Mouse (Mus musculus) hindbrain, embryonic 13.5 days (tissue): ENCODE measurements around the gene Vps54. TPM values are rescaled to one million over a fixed set of nuclear protein-coding genes. Genes with fewer than 3 reads are reported as not detected.
A peak's percentile ranks its signal among the peaks of the same experiment; 100 is the strongest.

Experiments used
- ATAC-seq: fragments of 200-750 bp; cut with Nextera tagmentation; 2 replicates; pipeline ENCODE4 v1.8.0; 2017; ENCODE audit warnings: moderate TSS enrichment; ENCODE audit not compliant: low FRiP score
- H3K27ac ChIP-seq: fragments of 300-500 bp; sonication (generic); 2 replicates; pipeline ENCODE4 v1.5.1; 2015; ENCODE audit warnings: inconsistent platforms, mild to moderate bottlenecking, moderate library complexity
- H3K27me3 ChIP-seq: fragments of 300-500 bp; sonication (generic); 2 replicates; pipeline ENCODE4 v1.6.1; 2015; ENCODE audit warnings: mild to moderate bottlenecking, inconsistent platforms
- H3K36me3 ChIP-seq: fragments of 300-500 bp; sonication (generic); 2 replicates; pipeline ENCODE4 v1.6.1; 2015; ENCODE audit warnings: mild to moderate bottlenecking, inconsistent platforms
- H3K4me1 ChIP-seq: fragments of 300-500 bp; sonication (generic); replicated peaks from 2 replicates; pipeline ENCODE4 v1.6.1; 2015; ENCODE audit warnings: inconsistent platforms
- H3K4me2 ChIP-seq: fragments of 300-500 bp; sonication (generic); 2 replicates; pipeline ENCODE4 v1.6.1; 2015; ENCODE audit warnings: inconsistent platforms, mild to moderate bottlenecking, moderate library complexity
- H3K4me3 ChIP-seq: fragments of 300-500 bp; sonication (generic); 2 replicates; pipeline ENCODE4 v1.5.1; 2015; ENCODE audit warnings: mild to moderate bottlenecking, inconsistent platforms
- H3K9ac ChIP-seq: fragments of 300-500 bp; sonication (generic); 2 replicates; pipeline ENCODE4 v1.6.1; 2015; ENCODE audit warnings: mild to moderate bottlenecking, inconsistent platforms
- H3K9me3 ChIP-seq: fragments of 300-500 bp; sonication (generic); 2 replicates; pipeline ENCODE4 v1.6.1; 2016; ENCODE audit warnings: inconsistent platforms
- WGBS: fragments of 180-500 bp; shearing (Covaris S2); methylation state at CpG from one replicate; pipeline ENCODE4 v1.1.7; 2015; 5-methylcytosine and 5-hydroxymethylcytosine counted together
- polyA plus RNA-seq: library from polyadenylated mRNA; unstranded; fragments of >200 nt; fragmentation: Nextera tagmentation; extraction: Ambion mirVana; gene quantifications from 2 replicates; pipeline ENCODE4 v1.2.1, GENCODE M21; 2015

Gene Vps54
- polyA plus RNA-seq, 1 experiment from 2014 or later = 10.5 TPM

- Histone ChIP-seq H3K36me3 (no peaks in the 10 kb centered on the region), H3K4me2 (no peak overlapping the region), H3K27ac (no peak overlapping the region), H3K4me3 (no peak overlapping the region), H3K9me3 (no peaks in the 10 kb centered on the region), H3K4me1 (no peaks in the 10 kb centered on the region), H3K27me3 (no peaks in the 10 kb centered on the region), H3K9ac (no peak overlapping the region)
- ATAC-seq = no peak
Measured at GRCm38 (mm10) chr11:21224446-21224845, 14.6 kb upstream of the Vps54 start.

- Histone ChIP-seq H3K4me1 (no peaks in the 10 kb centered on the region), H3K36me3 (no peaks in the 10 kb centered on the region), H3K4me3 (no peak overlapping the region), H3K4me2 (no peak overlapping the region), H3K9ac (no peak overlapping the region), H3K9me3 (no peaks in the 10 kb centered on the region), H3K27ac (no peak overlapping the region), H3K27me3 (no peaks in the 10 kb centered on the region)
- ATAC-seq = no peak
Measured at GRCm38 (mm10) chr11:21224983-21225382, 14.1 kb upstream of the Vps54 start.

- no peaks in the 10 kb centered on the region for H3K9me3 ChIP-seq
- no peak overlapping the region for H3K4me3 ChIP-seq
- no peak overlapping the region for H3K9ac ChIP-seq
- no peaks in the 10 kb centered on the region for H3K27me3 ChIP-seq
- no peaks in the 10 kb centered on the region for H3K36me3 ChIP-seq
- H3K4me2 ChIP-seq = no peak overlapping the region
- peaks cover 8% of the 10 kb centered on the region for H3K4me1 ChIP-seq
- no peak for ATAC-seq
- no peak overlapping the region for H3K27ac ChIP-seq
Measured at GRCm38 (mm10) chr11:21235381-21235780, 3.7 kb upstream of the Vps54 start.

- Histone ChIP-seq H3K4me3 (no peak overlapping the region), H3K4me1 (peaks cover 10% of the 10 kb centered on the region), H3K9ac (no peak overlapping the region), H3K27ac (no peak overlapping the region), H3K27me3 (no peaks in the 10 kb centered on the region), H3K4me2 (no peak overlapping the region), H3K36me3 (no peaks in the 10 kb centered on the region), H3K9me3 (no peaks in the 10 kb centered on the region)
- ATAC-seq = no peak
- 51% methylated on average over 2 of the region's 2 CpGs for WGBS
Measured at GRCm38 (mm10) chr11:21235821-21236220, 3.3 kb upstream of the Vps54 start.

- Histone ChIP-seq H3K4me3 (no peak overlapping the region), H3K9ac (no peak overlapping the region), H3K4me1 (peaks cover 15% of the 10 kb centered on the region), H3K36me3 (no peaks in the 10 kb centered on the region), H3K27ac (no peak overlapping the region), H3K9me3 (no peaks in the 10 kb centered on the region), H3K27me3 (no peaks in the 10 kb centered on the region), H3K4me2 (no peak overlapping the region)
- 81% methylated on average over 4 of the region's 4 CpGs for whole genome bisulfite sequencing
- ATAC-seq = no peak
Measured at GRCm38 (mm10) chr11:21236996-21237395, 2.1 kb upstream of the Vps54 start.

GRCm38 (mm10) chr11:21237474-21238278 lies 1.4 kb upstream of the Vps54 start:
- WGBS = 96% methylated on average over 2 of the region's 2 CpGs
- ATAC-seq = no peak
- H3K4me1 ChIP-seq = peaks cover 15% of the 10 kb centered on the region
- H3K27ac ChIP-seq = peak overlapping the region; percentile 97; the same call in 1 of the 2 replicates
- H3K27me3 ChIP-seq = no peaks in the 10 kb centered on the region
- H3K9me3 ChIP-seq = no peaks in the 10 kb centered on the region
- peak overlapping the region; percentile 65 for H3K4me2 ChIP-seq
- no peak overlapping the region; the same call in 1 of the 2 replicates for H3K9ac ChIP-seq
- H3K36me3 ChIP-seq = no peaks in the 10 kb centered on the region
- peak overlapping the region; percentile 93 for H3K4me3 ChIP-seq

GRCm38 (mm10) chr11:21238279-21239020 lies 631 bp upstream of the Vps54 start:
- under 1% methylated on average over 21 of the region's 65 CpGs for WGBS
- Histone ChIP-seq H3K9me3 (no peaks in the 10 kb centered on the region), H3K4me2 (peak overlapping the region; percentile 65), H3K27ac (peak overlapping the region; percentile 97), H3K27me3 (no peaks in the 10 kb centered on the region), H3K36me3 (no peaks in the 10 kb centered on the region), H3K4me1 (peaks cover 15% of the 10 kb centered on the region), H3K4me3 (peak overlapping the region; percentile 93), H3K9ac (peak overlapping the region; percentile 99)
- peak; percentile 92 for ATAC-seq

GRCm38 (mm10) chr11:21239763-21240509 lies 855 bp downstream of the Vps54 start:
- no peaks in the 10 kb centered on the region for H3K9me3 ChIP-seq
- H3K9ac ChIP-seq = peak overlapping the region; percentile 99
- H3K4me2 ChIP-seq = peak overlapping the region; percentile 65
- no peaks in the 10 kb centered on the region for H3K36me3 ChIP-seq
- peak overlapping the region; percentile 93 for H3K4me3 ChIP-seq
- WGBS = 33% methylated on average over 7 of the region's 7 CpGs
- peak overlapping the region; percentile 97 for H3K27ac ChIP-seq
- peaks cover 15% of the 10 kb centered on the region for H3K4me1 ChIP-seq
- ATAC-seq = no peak
- no peaks in the 10 kb centered on the region for H3K27me3 ChIP-seq

GRCm38 (mm10) chr11:21241351-21241750 lies 2.3 kb downstream of the Vps54 start:
- H3K9ac ChIP-seq = no peak overlapping the region
- H3K4me1 ChIP-seq = peaks cover 15% of the 10 kb centered on the region
- no peaks in the 10 kb centered on the region for H3K9me3 ChIP-seq
- no peak for ATAC-seq
- 0 out of 2 replicates have a peak overlapping the region, but pooled peaks have one; percentile 11 for H3K4me2 ChIP-seq
- H3K4me3 ChIP-seq = no peak overlapping the region
- 83% methylated on average over 1 of the region's 1 CpGs for WGBS
- no peak overlapping the region for H3K27ac ChIP-seq
- H3K27me3 ChIP-seq = no peaks in the 10 kb centered on the region
- H3K36me3 ChIP-seq = no peaks in the 10 kb centered on the region

- H3K27ac ChIP-seq = no peak overlapping the region
- no peaks in the 10 kb centered on the region for H3K4me1 ChIP-seq
- no peak overlapping the region for H3K4me2 ChIP-seq
- H3K4me3 ChIP-seq = no peak overlapping the region
- no peak overlapping the region for H3K9ac ChIP-seq
- WGBS = 84% methylated on average over 4 of the region's 4 CpGs
- peaks cover 4% of the 10 kb centered on the region; the same call in 1 of the 2 replicates for H3K36me3 ChIP-seq
- ATAC-seq = no peak
- no peaks in the 10 kb centered on the region for H3K9me3 ChIP-seq
- no peaks in the 10 kb centered on the region for H3K27me3 ChIP-seq
Measured at GRCm38 (mm10) chr11:21247203-21247865, 8.3 kb downstream of the Vps54 start.

- Histone ChIP-seq H3K9ac (no peak overlapping the region), H3K4me2 (no peak overlapping the region), H3K27ac (no peak overlapping the region), H3K36me3 (peaks cover 4% of the 10 kb centered on the region; the same call in 1 of the 2 replicates), H3K4me3 (no peak overlapping the region), H3K4me1 (no peaks in the 10 kb centered on the region), H3K9me3 (no peaks in the 10 kb centered on the region), H3K27me3 (no peaks in the 10 kb centered on the region)
- peak; percentile 30; the same call in 1 of the 2 replicates for ATAC-seq
- 100% methylated on average over 1 of the region's 1 CpGs for WGBS
Measured at GRCm38 (mm10) chr11:21247940-21248339, 8.9 kb downstream of the Vps54 start.

- Histone ChIP-seq H3K4me3 (no peak overlapping the region), H3K27ac (no peak overlapping the region), H3K4me1 (no peaks in the 10 kb centered on the region), H3K9me3 (no peaks in the 10 kb centered on the region), H3K36me3 (peaks cover 4% of the 10 kb centered on the region; the same call in 1 of the 2 replicates), H3K4me2 (no peak overlapping the region), H3K27me3 (no peaks in the 10 kb centered on the region), H3K9ac (no peak overlapping the region)
- no peak for ATAC-seq
- 97% methylated on average over 1 of the region's 1 CpGs for WGBS
Measured at GRCm38 (mm10) chr11:21250366-21250765, 11.3 kb downstream of the Vps54 start.
